Mouse (Mus musculus) T-helper 2 cell (primary cell): ENCODE results near the gene Defa21.
"Not testable (repeated sequence)": the region's sequence is repeated elsewhere in the genome, so short reads cannot be mapped to it uniquely, and the experiment has no call there.

ENCODE experiments used
- in situ Hi-C: fragments of 300-600 bp; cut with MboI, MseI; formaldehyde crosslinking; loops from one replicate; pipeline ENCODE4 v1.15.1; 2025; ENCODE audit warnings: high pct_unique_total_duplicates

The Defa21 gene

GRCm38 (mm10) chr8:21025245-21025644 is at the start of gene Defa21:
Defa21 (plus strand) TSS chr8:21025545.
- in situ Hi-C loops = not testable (repeated sequence)

GRCm38 (mm10) chr8:20979846-20980245 is 45.5 kb upstream of the Defa21 start:
- in situ Hi-C loops = no loop called here

- in situ Hi-C loops = not testable (repeated sequence)
Observed at GRCm38 (mm10) chr8:20994042-20994441, 31.3 kb upstream of the Defa21 start.

GRCm38 (mm10) chr8:20996776-20997175 is 28.6 kb upstream of the Defa21 start:
- in situ Hi-C loops = no loop called here

- in situ Hi-C loops = no loop called here
Observed at GRCm38 (mm10) chr8:20997291-20997690, 28.1 kb upstream of the Defa21 start.

- in situ Hi-C loops = no loop called here
Observed at GRCm38 (mm10) chr8:21001171-21001570, 24.2 kb upstream of the Defa21 start.

- in situ Hi-C loops = no loop called here
Observed at GRCm38 (mm10) chr8:21006801-21007200, 18.5 kb upstream of the Defa21 start.

GRCm38 (mm10) chr8:21008578-21008977 is 16.8 kb upstream of the Defa21 start:
- in situ Hi-C loops = not testable (repeated sequence)

GRCm38 (mm10) chr8:21010548-21010947 is 14.8 kb upstream of the Defa21 start:
- in situ Hi-C loops = not testable (repeated sequence)

- in situ Hi-C loops = not testable (repeated sequence)
Observed at GRCm38 (mm10) chr8:21054747-21055146, 29.4 kb downstream of the Defa21 start, which contains the start of gene Defa23. Defa23 (plus strand) TSS chr8:21055047.

GRCm38 (mm10) chr8:21064738-21065137 is 39.4 kb downstream of the Defa21 start, which contains the start of gene Defa35:
Defa35 (plus strand) TSS chr8:21065038.
- in situ Hi-C loops = not testable (repeated sequence)
